Mouse (Mus musculus): Measurements from ENCODE around the gene Slc25a19.

Gene Slc25a19

DNA sequence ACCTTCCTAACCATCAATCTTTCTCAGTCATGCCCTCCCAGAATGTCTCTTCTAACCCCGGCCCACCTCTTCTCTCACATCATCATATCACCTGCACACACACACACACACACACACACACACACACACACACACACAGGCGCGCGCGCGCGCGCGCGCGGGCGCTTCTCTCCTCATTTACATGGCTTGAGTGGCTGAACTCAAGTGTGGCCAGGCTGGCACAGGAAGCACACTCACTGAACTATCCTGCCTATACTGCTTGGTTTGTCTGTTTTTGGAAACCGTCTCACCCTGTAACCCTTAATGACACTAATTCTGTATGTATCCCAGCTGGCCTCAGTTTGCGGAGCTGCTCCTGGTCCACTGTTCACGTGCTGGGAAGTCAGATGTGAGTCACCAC lies 27.4 kb downstream of the Slc25a19 start:
- TF ChIP-seq GATA4 (IDR thresholded peaks at IDR 0.05; ENCODE audit: insufficient replicate concordance, low read length): no peak

DNA sequence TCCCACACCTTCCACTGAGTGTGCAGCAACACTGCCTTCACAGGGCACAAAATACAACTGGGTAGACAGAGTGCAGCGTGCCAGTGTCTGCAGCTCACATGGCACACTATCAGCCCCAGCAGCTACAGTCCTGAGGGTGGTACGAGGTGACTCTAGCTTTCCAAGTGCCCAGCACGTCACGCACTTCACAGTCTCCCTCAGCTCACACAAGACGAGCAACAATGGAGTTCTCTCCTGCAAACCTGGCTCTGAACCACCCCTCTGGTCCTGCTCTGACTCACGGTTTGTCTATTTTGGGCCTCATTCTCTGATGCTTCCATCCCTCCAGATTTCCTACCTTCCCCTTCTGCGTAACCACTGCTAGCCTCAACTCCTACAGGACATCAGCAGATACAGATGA lies 28.4 kb downstream of the Slc25a19 start:
- no peak for TF ChIP-seq GATA4 (IDR thresholded peaks at IDR 0.05; ENCODE audit: insufficient replicate concordance, low read length)

DNA sequence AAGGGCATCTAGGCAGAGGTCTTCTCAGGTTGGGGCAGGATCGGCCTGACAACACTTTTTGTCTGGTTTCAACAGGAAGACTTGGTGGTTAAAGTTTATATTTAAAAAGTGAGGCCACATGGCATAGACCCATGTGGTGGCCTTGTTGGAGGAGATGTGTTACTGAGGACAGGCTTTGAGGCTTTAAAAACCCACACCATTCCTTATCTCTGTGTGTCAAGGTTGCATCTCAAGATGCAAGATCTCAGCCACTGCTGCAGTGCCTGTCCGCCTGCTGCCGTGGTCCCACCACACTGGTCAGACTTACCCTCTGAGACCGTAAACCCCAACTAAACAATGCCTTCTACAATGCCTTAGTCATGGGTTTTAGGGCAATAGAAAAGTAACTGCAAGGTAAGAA lies 29.8 kb downstream of the Slc25a19 start:
- no peak for TF ChIP-seq GATA4 (IDR thresholded peaks at IDR 0.05; ENCODE audit: insufficient replicate concordance, low read length)

DNA sequence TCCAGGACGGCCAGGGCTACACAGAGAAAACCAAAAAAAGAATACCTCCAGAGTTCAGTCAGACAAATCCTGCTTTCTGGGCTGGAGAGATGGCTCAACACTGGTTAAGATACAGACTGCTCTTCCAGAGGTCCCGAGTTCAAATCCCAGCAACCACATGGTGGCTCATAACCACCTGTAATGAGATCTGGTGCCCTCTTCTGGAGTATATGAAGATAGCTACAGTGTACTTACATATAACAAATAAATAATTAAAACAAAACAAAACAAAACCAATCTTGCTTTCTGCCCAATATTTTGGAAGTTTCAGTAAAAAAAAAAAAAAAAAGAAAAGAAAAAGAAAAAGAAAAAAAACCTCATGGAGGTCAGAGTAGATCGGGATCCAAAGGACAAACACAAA lies 32.9 kb downstream of the Slc25a19 start:
- TF ChIP-seq GATA4 (IDR thresholded peaks at IDR 0.05; ENCODE audit: insufficient replicate concordance, low read length): no peak

DNA sequence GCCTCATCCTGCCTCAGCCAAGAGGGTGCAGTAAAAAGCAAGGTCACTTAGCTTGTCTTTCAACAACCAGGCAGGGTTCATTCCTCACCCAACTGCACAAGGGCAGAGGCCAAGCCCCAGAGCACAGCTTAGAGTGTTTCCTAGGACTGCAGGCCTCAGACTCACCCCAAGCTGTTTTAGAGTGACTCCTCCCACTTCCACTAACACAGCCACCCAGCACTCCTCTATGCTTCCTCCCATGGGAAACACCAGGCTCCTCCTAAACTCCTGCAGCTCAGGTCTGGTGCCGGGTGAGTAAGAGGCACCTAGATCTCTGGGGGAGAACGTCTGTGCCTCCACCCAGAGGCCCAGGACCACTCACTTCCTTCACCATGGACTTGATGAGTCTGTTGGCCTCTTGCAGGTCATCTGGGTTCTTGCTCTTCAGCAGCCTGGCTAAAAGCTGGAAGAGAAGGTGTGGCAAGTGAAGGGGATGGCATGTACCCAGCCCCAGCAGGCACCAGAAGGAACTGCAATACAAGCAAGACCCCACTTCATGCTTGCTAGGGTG lies 37.5 kb downstream of the Slc25a19 start:
- no peak for TF ChIP-seq GATA4 (IDR thresholded peaks at IDR 0.05; ENCODE audit: insufficient replicate concordance, low read length)

DNA sequence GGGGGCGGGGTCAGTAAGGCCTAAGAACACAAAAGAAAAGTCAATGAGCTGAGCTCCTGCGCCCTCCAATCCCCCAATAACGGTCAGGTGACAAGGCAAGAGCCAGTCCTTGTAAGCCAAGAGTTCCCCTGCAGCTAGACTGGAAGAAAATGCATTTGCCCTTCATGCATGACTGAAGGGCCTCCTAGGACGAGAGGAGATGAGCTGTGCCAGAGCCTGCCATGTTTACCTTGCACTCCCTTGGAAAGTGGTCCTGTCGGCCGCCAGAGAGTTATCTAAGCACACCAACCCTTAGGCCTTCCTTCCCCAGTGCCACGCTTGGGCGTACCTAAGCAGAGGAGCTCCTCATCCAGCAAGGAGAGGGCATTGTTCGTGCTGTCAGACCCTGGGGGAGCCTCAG lies 40.1 kb downstream of the Slc25a19 start:
- TF ChIP-seq GATA4 (IDR thresholded peaks at IDR 0.05; ENCODE audit: insufficient replicate concordance, low read length): no peak

DNA sequence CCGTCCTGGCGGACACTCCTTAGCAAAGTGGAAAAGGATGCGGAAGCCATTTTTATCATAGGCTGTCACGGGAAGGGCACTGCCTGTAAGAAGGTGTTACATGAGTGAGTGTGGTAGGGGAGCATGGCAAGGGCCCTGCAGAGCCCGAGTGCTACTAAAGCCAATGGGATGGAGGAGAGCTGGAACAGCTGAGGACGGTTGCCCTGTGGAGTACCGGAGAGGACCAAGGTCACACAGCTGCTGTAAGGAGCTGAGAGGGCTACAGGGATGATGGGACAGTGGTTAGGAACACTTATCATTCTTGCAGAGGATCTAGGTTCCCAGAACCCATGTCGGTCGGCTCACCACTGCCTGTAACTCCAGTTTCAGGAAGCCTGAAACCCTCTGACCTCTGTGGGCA lies 41.7 kb downstream of the Slc25a19 start:
- no peak for TF ChIP-seq GATA4 (IDR thresholded peaks at IDR 0.05; ENCODE audit: insufficient replicate concordance, low read length)

DNA sequence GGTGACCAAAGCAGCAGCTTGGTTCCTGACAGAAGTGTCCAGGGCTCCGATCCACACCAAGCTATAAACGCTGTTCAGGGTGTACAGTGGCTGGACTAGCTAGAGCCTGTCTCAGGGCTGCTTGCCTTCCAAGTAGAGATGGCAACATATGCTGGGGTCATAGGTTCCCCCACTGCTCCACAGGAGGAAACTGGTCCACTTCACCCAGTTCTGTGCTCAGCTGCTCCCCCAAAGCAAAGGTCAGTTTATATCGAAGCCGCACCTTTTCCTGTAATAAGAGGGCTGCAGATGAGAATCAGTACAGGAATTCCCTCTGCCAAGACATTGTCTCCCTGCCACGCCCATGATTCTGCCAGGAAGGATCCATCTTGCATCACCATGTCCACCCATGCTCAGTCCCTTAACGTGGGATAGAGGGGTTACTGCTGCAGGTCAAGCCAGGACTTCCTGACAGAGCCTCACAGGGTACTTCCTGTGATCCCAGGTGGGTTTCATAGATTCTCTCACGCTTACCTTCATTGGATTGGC lies 42.5 kb downstream of the Slc25a19 start:
- TF ChIP-seq GATA4 (IDR thresholded peaks at IDR 0.05; ENCODE audit: insufficient replicate concordance, low read length): no peak

DNA sequence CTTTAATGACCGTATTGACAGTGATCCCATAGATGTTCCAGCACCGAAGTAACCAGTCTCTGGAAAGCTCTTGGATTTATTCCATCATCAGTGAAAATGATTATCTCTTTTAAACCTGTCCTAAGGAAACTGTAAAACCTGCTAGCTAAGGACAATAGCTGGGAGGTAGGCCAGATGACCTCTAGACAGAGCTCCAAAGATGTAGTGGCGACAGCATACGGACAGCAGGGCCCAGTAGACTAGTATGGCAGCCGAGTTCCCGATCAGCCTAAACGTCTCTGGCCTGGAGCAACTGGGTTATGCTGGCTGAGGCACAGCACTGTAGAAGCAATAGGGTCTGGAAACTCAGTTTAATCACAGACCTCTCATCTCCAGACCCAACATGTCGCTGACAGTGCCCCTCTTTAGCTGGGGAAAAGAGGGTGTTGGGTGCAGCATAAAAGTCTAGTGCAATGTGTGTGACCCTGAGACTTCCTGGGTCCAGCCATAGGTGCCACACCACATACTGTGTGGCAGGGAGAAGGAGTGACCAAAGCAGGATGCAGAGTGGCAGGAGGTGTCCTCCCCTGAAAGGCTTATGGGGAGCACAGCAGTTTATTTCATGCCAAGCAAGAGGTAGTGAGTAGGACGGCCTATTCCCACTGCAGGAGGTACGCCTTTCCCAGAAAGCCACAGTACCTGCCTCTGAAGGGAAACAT lies 43.6 kb downstream of the Slc25a19 start:
- no peak for TF ChIP-seq GATA4 (IDR thresholded peaks at IDR 0.05; ENCODE audit: insufficient replicate concordance, low read length)

DNA sequence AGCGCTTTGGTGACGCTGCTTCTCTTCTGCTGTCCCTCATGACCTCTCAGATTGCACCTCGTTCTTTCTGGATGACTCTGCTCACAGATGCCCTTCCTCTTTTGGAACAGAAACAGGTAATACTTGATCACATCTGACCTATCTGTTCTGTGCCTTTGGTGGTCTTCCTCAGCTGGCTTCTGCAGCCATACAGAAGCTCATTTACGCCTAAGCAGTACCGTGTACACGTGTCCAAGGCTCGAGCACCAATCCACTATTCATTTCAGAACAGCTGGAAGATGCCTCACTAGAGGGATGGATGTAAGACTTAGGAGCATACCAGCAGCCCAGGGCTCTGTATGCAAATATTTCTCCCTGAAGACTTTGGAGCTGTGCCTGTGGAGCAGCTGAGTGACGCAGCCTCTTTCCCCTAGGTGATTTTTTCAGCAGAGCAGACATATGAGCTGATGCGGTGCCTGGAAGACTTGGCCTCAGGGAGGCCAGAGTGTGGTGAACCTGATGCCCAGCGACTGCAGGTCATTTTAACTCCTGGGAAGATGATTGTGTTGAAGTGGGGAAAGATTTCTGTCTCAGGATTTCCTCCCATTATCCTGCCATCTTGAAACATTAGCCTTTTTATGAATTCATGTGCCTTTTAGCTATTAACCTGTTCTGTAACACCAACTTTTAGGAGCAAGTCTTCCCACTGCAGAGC lies 45.0 kb downstream of the Slc25a19 start:
- no peak for TF ChIP-seq GATA4 (IDR thresholded peaks at IDR 0.05; ENCODE audit: insufficient replicate concordance, low read length)

DNA sequence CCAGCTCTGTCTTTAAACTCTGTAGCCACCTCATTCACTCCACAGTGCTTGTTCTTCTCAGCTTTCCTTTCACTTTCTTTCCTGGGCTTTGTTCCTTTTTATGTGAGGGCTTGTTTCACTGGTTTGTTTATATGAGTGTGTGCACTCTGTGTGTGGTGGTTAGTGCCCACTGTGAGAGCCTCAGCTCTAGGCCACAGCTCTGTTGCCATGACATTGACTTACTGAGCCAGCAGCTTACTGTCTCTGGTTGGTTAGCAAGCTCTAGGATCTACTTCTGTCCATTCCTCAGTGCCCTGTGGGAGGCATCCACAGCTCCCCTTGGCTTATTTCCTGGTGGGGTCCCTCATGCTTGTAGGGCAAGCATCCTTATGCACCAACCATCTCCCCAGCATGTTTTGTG lies 49.0 kb downstream of the Slc25a19 start:
- no peak for TF ChIP-seq GATA4 (IDR thresholded peaks at IDR 0.05; ENCODE audit: insufficient replicate concordance, low read length)

DNA sequence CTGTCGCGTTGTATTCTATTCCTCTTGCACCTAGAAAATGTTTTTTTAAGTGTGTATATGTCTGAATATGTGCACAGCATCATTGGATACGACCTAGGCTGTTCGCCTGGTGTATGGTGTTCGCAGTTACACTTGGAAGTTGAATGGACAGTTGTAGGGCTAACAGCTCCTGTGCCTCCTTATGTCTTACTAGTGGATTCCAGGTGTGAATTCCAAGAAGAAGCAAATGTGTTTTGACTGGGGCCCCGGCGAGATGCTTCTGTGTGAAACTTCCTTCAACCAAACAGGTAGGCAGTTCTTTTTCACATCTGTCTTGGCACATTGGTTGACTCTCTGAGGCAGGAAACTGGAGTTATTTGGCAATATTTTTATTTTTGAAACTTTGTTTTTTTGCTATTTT lies 63.1 kb downstream of the Slc25a19 start:
- no peak for TF ChIP-seq GATA4 (IDR thresholded peaks at IDR 0.05; ENCODE audit: insufficient replicate concordance, low read length)

Measured in liver, adult (tissue).